ENCODE assay signal across 8 mouse cellular contexts in genomic region chr5:148994706-148995414, GRCm38 (mm10). TPM values are rescaled to one million over a fixed set of nuclear protein-coding genes. Genes with fewer than 3 reads are reported as not detected.
A peak's percentile ranks its signal among the peaks of the same experiment; 100 is the strongest.
DNase-seq lines count a peak whose midpoint lies in the region; ATAC-seq and TF ChIP-seq lines count a peak whose summit lies in the region.

Gene Gm42791 (minus strand): TSS chr5:148995147.

- under 1% methylated on average over 33 of the region's 33 CpGs for WGBS in lung, embryonic 15.5 days
- WGBS in thymus, adult 2 months: 3% methylated on average over 33 of the region's 33 CpGs

- peak within 1 kb of the TSS; percentile 75 for H3K4me2 ChIP-seq in lung, embryonic 15.5 days

- TF ChIP-seq CTCF in thymus, adult 2 months (IDR thresholded peaks at IDR 0.05; ENCODE audit: borderline replicate concordance, control insufficient read depth, extremely low read depth, insufficient read depth, low read length, poor library complexity): peak; percentile 27; the same call in 1 of the 2 replicates

- H3K9ac ChIP-seq in lung, embryonic 15.5 days: peak within 1 kb of the TSS; percentile 51

- peak; percentile 91 for DNase-seq in MEL-GATA-1-ER (ENCODE audit: extremely low read depth, low read depth)
- peak; percentile 96 for DNase-seq in cerebellum, adult 9-10 months
- peak; percentile 93 for DNase-seq in layer of hippocampus, adult 9-10 months (ENCODE audit: low spot score)
- peak; percentile 91 for DNase-seq in ovary, adult 18-20 months (ENCODE audit: low spot score)
- peak; percentile 82 for DNase-seq in thymus, adult 2 months

- no peaks in the 10 kb centered on the region for H3K27me3 ChIP-seq in lung, embryonic 15.5 days
- no peaks in the 10 kb centered on the region for H3K27me3 ChIP-seq in thymus, adult 2 months (ENCODE audit: control insufficient read depth, insufficient read depth, low read length)

- peaks cover 28% of the 10 kb centered on the region for H3K4me1 ChIP-seq in lung, embryonic 15.5 days
- peaks cover 31% of the 10 kb centered on the region for H3K4me1 ChIP-seq in thymus, adult 2 months (replicated peaks; ENCODE audit: control insufficient read depth, insufficient read depth, low read length)

- peak; percentile 84 for ATAC-seq in frontal cortex, adult (ENCODE audit: low TSS enrichment)
- ATAC-seq in hematopoietic stem cell, adult 5-6 weeks (replicated peaks in 1 of 2; ENCODE audit: insufficient read depth in 1 of 2, low FRiP score in 2 of 2, low TSS enrichment in 1 of 2, low read depth in 1 of 2, poor library complexity in 2 of 2, severe bottlenecking in 2 of 2): peak; percentile 73
- ATAC-seq in lung, embryonic 15.5 days (ENCODE audit: borderline replicate concordance, extremely low read depth, low FRiP score, low TSS enrichment): peak; percentile 80

- H3K9me3 ChIP-seq in lung, embryonic 15.5 days: no peaks in the 10 kb centered on the region

- 0 out of 2 replicates have a peak, but pooled peaks have one; percentile 1 for TF ChIP-seq POLR2A in thymus, adult 2 months (IDR thresholded peaks at IDR 0.05; ENCODE audit: control insufficient read depth, extremely low read depth, insufficient read depth, low read length, poor library complexity)

- H3K36me3 ChIP-seq in lung, embryonic 15.5 days: no peaks in the 10 kb centered on the region
- no peaks in the 10 kb centered on the region; the same call in 1 of the 2 replicates for H3K36me3 ChIP-seq in thymus, adult 2 months (ENCODE audit: control insufficient read depth, insufficient read depth, low read length)

- peak within 1 kb of the TSS; percentile 95 for H3K27ac ChIP-seq in lung, embryonic 15.5 days
- H3K27ac ChIP-seq in thymus, adult 2 months (ENCODE audit: control insufficient read depth, insufficient read depth, low read length): peak within 1 kb of the TSS; percentile 96

- H3K4me3 ChIP-seq in lung, embryonic 15.5 days: peak within 1 kb of the TSS; percentile 51
- peak within 1 kb of the TSS; percentile 69 for H3K4me3 ChIP-seq in thymus, adult 2 months (ENCODE audit: control insufficient read depth, insufficient read depth, low read length)

RNA-seq across cellular contexts. Expression of gene Gm42791, which starts in this region (rescaled TPM):
- 0.30 TPM in 1 of 2 replicates, not detected in the other for total RNA-seq in hematopoietic stem cell, adult 5-6 weeks (2017)
- polyA plus RNA-seq in lung, embryonic 15.5 days (2015; fragmentation: Nextera tagmentation; extraction: Ambion mirVana): 3.3 and 4.0 TPM in 2 replicates
- polyA plus RNA-seq in thymus, adult 2 months (2012; rRNA removed): not detected in 2 replicates

Comparison
In these comparisons a context has a peak if more than half of its experiments do, and no peak if none do; other contexts are left out.
1. Peak in every context shown above with its lines: DNase-seq, ATAC-seq, H3K4me3 ChIP-seq and H3K27ac ChIP-seq.
2. Peak in ATAC-seq in hematopoietic stem cell, adult 5-6 weeks; RNA of the gene not detected or under 1 TPM.
3. Peak in DNase-seq, H3K4me3 ChIP-seq and H3K27ac ChIP-seq in thymus, adult 2 months; RNA of the gene not detected or under 1 TPM.